Mouse (Mus musculus) thymus, postnatal 4 days (tissue): ENCODE results near the gene Rgs9.
A peak's percentile ranks its signal among the peaks of the same experiment; 100 is the strongest.

Experiments used
- DNase-seq: peaks from one replicate; pipeline ENCODE4 v3.0.0; 2021

Rgs9 gene

GRCm38 (mm10) chr11:109237796-109238195 is 60.1 kb downstream of the Rgs9 start:
- no peak for DNase-seq

- DNase-seq = no peak
Observed at GRCm38 (mm10) chr11:109233627-109234026, 64.3 kb downstream of the Rgs9 start.

DNA sequence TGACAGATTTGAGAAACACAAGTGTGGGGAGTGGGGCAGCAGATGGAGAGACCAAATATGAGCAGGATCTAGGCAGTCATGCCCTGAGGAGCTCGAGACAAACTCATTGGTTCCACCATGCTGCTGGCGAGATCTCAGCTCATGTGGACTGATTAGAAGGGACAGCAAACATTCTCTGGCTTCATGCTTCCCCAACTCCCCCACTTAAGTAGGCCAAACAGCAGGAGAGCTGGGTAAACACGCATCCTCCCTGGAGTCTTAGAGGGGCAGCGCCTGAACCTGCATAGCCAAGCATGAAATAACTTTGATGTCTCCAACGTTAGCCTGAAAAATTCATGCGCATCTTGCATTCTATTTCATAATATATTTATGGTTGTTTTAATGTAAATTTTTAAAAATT is 65.1 kb downstream of the Rgs9 start:
- DNase-seq = no peak

DNA sequence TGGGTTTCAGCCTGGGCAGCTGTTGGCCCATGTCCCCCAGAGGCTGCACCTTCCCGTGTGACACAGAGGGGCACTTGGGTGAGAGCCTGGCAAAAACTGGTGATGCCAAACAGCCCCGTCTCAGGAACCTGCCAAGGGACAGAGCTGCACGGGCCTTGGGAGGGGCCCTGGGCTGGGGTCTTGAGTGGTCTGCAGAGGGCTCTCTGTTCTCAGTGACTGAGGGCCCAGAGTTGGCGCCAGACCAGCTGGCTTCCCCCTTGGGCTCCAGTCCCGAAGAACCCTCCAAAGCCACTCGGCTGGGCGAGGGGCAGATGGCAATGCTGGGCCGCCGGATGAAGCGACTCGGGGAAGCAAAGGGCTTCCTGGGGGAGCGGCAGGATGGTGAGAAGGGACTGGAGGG is 70.8 kb downstream of the Rgs9 start:
- DNase-seq = no peak

GRCm38 (mm10) chr11:109221209-109222007 is 76.5 kb downstream of the Rgs9 start:
- DNase-seq = no peak

GRCm38 (mm10) chr11:109218722-109219430 is 79.1 kb downstream of the Rgs9 start:
- DNase-seq = no peak

DNA sequence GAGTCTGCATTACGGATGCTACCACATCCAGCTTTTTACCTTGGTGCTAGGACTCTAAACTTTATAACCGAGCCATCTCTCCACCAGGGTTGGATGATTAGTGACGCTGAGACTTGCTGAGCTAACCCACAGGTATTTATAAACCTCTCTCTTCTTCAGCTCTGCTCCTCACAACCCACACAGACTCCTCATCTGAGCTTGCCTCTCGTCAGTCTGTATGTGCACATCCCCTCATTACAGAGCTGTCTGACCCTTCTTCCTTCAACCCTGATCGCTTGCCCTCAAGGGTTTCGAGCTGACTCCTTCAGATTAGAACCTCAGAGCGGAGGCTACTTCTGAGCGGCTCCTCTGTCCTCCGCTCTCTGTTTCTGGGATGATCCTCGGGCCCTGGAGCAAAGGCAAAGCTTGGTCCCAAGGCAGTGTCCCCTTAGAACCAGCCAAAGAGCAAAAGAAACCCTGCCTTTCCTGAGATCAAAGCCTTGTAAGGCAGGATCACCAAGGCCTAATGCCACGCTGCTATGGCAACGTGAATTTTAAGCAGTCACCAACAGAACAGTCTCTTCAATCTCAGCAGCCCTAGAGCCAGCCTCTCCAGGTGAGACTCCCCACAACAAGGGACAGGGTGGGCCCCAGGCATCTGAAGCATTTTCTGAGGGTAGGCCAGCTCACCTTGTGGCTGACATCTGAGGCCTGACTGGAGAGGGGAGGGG is 79.9 kb downstream of the Rgs9 start:
- no peak for DNase-seq

GRCm38 (mm10) chr11:109210772-109211171 is 87.2 kb downstream of the Rgs9 start:
- no peak for DNase-seq

DNA sequence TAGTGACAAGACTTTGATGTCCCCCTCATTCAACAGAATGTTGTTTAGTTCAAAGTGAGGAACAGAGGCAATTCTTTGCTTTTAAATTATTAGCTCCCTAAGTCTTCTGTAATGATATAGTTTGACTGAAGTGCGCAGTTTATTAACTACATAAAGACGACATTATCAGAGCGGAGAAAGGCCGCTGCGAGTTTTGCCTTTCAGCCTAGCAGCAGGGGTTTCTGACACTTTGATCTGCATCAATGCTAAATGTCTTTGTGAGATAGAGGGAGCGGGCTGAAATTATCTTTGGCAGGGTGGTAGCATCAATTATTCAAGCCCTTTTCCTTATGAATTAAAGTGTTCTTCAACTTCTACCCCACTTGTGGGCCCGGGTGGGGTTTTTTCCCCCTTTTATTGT is 87.6 kb downstream of the Rgs9 start:
- DNase-seq = no peak

DNA sequence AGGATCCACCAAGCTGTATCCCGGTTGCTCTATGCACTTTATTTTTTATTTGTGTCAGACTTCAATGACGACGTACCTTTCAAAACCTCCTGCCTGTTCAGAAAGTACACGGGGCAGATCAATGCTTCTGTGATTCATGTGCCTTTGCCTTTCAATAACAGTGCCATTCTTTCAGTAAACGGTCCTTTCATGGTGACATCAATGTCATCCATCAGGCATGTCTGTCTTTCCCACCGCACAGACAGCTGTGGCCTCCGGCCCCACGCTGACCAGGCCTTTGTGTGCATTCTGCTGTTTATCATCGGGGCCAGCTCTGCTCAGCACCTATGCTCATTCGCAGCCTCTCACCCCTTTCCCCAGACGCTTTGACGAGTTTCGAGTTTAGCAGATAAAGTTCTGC is 91.2 kb downstream of the Rgs9 start:
- DNase-seq = no peak

- no peak for DNase-seq
Observed at GRCm38 (mm10) chr11:109206028-109206427, 91.9 kb downstream of the Rgs9 start.

GRCm38 (mm10) chr11:109199612-109200293 is 98.2 kb downstream of the Rgs9 start:
- no peak for DNase-seq

DNA sequence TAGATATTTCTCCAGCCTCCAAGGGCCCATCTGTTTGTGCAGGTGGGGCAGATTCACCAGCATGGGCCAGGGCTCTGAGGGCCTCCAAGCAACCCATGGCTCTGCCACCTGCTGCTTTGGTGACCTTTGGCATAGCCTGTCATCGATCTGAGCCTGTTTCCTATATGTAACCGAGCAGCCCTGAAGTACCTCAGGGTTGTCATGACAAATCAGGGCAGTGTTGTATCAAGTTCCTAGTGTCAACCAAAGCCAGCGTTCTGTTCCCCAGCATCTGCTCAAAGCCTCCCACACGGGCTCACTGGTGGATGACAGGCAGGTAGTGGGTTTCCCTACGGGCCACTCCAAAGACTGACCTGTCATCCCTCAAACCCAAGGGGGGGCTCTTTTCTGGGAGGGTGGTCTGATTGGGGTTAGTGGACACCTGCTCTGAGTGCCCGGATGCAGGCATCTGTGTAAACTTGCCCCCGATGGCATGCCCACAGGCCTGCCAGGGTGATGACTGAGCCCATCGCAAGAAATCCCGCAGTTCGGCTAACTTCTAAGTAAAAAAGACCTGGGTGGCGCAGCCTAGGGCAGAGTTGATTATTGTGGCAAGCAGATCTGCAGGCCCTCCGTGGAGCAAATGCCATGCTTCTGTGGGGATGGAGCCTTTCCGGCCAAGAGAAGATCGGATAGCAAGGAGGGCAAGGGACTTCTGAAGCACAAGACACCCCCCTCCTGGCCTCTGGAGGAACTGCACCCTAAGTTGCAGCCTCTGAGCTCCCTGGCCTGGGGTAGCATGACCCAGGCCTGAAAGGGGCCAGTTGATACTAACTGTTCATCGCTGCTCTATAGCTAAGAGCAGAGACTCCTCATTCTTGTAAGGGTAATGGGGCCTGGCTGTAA is 105.0 kb downstream of the Rgs9 start:
- DNase-seq = peak; percentile 80

DNA sequence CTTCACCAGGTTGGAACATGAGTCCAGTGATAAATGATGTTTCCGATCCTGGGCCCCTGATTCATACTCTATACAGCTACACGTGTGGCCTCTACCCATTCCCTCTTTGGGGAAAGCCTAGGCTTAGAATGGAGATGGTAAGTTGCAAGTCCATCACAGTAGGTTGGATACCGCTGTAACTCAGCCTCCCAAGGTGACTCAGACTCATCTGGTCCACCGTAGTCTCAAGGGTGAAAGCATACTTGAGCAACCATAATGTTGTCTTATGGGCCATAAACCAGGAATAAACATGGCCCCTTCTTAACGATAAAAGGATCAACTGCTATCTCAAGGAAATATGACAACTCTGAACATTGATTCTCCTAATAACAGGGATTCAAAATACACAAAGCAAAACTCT is 109.7 kb downstream of the Rgs9 start:
- no peak for DNase-seq

GRCm38 (mm10) chr11:109187631-109188184 is 110.2 kb downstream of the Rgs9 start:
- DNase-seq = no peak

- no peak for DNase-seq
Observed at GRCm38 (mm10) chr11:109181118-109181517, 116.8 kb downstream of the Rgs9 start.

DNA sequence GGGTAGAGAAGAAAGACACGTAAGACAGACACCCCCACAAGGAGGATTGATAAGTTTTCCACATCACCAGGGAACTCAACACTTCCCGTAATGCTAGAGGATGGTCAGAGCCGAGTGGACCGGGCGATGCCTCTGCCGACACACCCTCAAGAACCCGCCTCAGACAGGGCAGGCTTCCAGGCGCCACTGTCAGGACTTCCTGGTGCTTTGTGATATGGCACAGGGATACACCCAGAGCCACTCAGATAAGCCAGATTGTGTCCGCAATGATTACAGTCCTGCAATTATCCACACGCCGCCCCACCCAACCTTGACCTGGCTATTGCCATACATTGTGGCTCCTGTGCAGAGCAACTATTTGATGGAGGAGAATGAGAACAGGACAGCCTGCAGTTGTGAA is 117.6 kb downstream of the Rgs9 start:
- DNase-seq = no peak

GRCm38 (mm10) chr11:109178788-109179518 is 119.0 kb downstream of the Rgs9 start:
- DNase-seq = peak; percentile 18

DNA sequence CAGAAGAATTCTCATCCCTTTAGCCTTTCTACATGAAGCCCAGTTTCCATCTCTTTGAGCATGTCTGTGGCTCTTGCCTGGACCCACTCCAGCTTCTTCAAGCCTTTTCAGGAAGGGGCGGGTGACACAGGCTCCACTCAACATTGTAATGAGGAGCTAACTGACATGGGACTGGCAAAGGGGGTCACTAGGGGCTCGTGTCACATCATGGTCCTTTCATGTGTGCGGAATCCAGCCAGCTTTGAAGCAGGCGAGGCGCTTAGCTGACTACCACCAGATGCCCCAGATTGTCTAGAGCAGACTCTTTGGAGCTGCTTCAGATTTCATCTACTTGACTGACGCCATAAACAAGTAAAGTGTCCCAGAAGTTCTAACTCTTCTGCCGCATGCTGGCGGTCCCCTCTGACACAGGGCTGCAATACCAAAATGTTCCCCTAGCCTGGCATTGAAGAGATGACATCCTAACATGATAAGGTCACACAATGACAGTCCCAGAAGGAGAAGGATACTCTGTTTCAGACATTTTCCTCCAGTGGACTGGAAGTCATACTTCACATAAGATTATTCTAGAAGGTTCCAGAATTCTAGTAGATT is 122.5 kb downstream of the Rgs9 start:
- no peak for DNase-seq
